Mouse (Mus musculus) central nervous system, embryonic 11.5 days (tissue): ENCODE measurements around the gene Pld5. TPM values are rescaled to one million over a fixed set of nuclear protein-coding genes. Genes with fewer than 3 reads are reported as not detected.

Source experiments
- polyA plus RNA-seq: library from polyadenylated mRNA; depleted of rRNA; stranded (reverse); fragments of >200 nt; gene quantifications from 2 replicates; pipeline ENCODE4 v1.2.3, GENCODE M21; 2012; rRNA removed

Pld5 gene
- polyA plus RNA-seq, result 0.84 and 1.2 TPM in 2 replicates

DNA sequence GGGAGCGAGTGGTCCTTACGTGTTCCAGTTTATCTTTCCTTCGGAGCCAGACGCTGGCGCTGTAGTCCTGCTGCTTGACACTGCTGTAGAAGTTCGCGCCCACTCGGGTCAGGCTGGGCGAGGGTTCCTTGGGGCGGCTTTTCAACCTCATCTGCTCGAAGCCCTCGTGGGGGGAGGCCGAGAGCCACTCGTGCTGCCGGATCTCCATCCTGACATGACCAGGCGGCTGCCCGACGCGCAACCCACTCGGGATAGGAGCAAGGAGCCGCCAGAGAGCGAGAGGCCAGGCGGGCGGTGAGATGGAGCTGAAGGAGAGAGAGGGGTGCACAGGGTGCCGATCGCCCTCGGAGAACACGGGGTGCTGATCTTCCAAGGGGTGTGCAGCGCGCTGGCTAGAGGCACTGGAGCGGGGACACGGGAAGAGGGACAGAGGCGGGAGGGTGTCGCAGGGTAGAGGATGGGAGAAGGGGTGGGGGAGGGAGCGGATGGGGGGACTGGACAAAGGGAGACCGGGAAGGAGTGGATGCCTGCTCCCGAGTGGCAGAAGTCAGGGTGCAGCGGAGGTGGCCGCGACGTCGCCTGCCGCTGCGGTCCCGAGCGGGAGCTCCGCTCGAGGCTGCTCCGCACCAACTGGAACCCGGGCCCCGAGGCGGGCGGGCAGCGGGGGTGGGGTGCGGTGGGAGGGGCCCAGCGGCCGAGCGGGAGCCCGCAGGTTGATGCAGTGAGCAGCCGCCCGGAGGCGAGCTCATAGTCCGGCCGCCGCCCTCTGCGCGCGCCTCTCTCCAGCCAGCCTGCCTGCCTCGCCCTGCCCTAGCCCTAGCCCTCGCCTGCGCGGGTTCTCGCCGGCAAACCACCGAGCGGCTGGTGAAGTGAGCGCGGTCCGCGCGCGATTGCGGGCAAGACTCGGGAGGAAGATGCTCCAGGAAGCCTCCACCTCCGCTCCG lies at the start of gene Pld5:
TSS of gene Pld5 (minus strand) at position 646 of the 944 bp plus-strand sequence.

DNA sequence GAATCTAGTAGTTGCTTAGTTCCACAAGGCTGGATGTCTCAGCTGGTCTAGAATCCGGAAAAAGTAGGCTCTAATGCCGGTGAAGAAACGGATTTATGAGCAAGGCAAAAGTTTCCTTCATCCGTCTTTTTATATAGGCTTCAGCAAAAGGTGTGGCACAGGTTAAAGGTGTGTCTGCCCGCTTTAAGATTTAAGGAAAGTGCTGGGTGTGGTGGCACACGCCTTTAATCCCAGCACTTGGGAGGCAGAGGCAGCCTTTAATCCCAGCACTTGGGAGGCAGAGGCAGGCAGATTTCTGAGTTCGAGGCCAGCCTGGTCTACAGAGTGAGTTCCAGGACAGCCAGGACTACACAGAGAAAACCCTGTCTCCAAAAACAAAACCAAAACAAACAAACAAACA lies 296.1 kb downstream of the Pld5 start, which contains the start of gene Rbm8a2:
TSS of gene Rbm8a2 (minus strand) at position 101 of the 400 bp plus-strand sequence.

GRCm38 (mm10) chr1:175920029-175920428 lies 355.1 kb downstream of the Pld5 start, which contains the start of gene Gm38100:
Gm38100 (plus strand) TSS chr1:175920329.

